Mouse (Mus musculus) retina, adult 2 months (tissue): ENCODE data around the gene Mindy3.

Source experiments
- DNase-seq: peaks from one replicate; pipeline ENCODE4 v3.0.0-alpha.2; 2012; ENCODE audit warnings: low read depth, low spot score

Mindy3 gene

GRCm38 (mm10) chr2:12371401-12371800, 47.9 kb downstream of the Mindy3 start:
- DNase-seq, result no peak

GRCm38 (mm10) chr2:12368451-12368850, 50.8 kb downstream of the Mindy3 start:
- DNase-seq, result no peak

GRCm38 (mm10) chr2:12368016-12368415, 51.3 kb downstream of the Mindy3 start:
- no peak for DNase-seq

GRCm38 (mm10) chr2:12361310-12361709, 58.0 kb downstream of the Mindy3 start:
- DNase-seq, result no peak

GRCm38 (mm10) chr2:12354837-12355236, 64.4 kb downstream of the Mindy3 start:
- no peak for DNase-seq

- DNase-seq, result no peak
Observed at GRCm38 (mm10) chr2:12348914-12349313, 70.4 kb downstream of the Mindy3 start.

GRCm38 (mm10) chr2:12331962-12332361, 87.3 kb downstream of the Mindy3 start:
- no peak for DNase-seq

GRCm38 (mm10) chr2:12329620-12330019, 89.7 kb downstream of the Mindy3 start:
- no peak for DNase-seq

GRCm38 (mm10) chr2:12329068-12329407, 90.2 kb downstream of the Mindy3 start:
- DNase-seq, result no peak

GRCm38 (mm10) chr2:12328355-12329067, 90.8 kb downstream of the Mindy3 start:
- no peak for DNase-seq

GRCm38 (mm10) chr2:12327691-12328354, 91.4 kb downstream of the Mindy3 start:
- no peak for DNase-seq

- DNase-seq, result no peak
Observed at GRCm38 (mm10) chr2:12327216-12327615, 92.1 kb downstream of the Mindy3 start.

GRCm38 (mm10) chr2:12325868-12326267, 93.4 kb downstream of the Mindy3 start:
- DNase-seq, result no peak

GRCm38 (mm10) chr2:12325417-12325816, 93.9 kb downstream of the Mindy3 start:
- DNase-seq, result no peak

- no peak for DNase-seq
Observed at GRCm38 (mm10) chr2:12320914-12321313, 98.4 kb downstream of the Mindy3 start.

- DNase-seq, result no peak
Observed at GRCm38 (mm10) chr2:12318715-12319114, 100.6 kb downstream of the Mindy3 start.

GRCm38 (mm10) chr2:12318036-12318435, 101.2 kb downstream of the Mindy3 start:
- no peak for DNase-seq

- DNase-seq, result no peak
Observed at GRCm38 (mm10) chr2:12317343-12317742, 101.9 kb downstream of the Mindy3 start.

- DNase-seq, result no peak
Observed at GRCm38 (mm10) chr2:12316361-12316760, 102.9 kb downstream of the Mindy3 start.

- no peak for DNase-seq
Observed at GRCm38 (mm10) chr2:12314028-12314427, 105.2 kb downstream of the Mindy3 start.

- no peak for DNase-seq
Observed at GRCm38 (mm10) chr2:12308466-12308865, 110.8 kb downstream of the Mindy3 start.

- no peak for DNase-seq
Observed at GRCm38 (mm10) chr2:12307311-12307710, 112.0 kb downstream of the Mindy3 start.

- DNase-seq, result no peak
Observed at GRCm38 (mm10) chr2:12305064-12305650, 114.1 kb downstream of the Mindy3 start.
